Mouse (Mus musculus) kidney, adult 2 months (tissue): ENCODE data around the gene Rpl38. TPM values are rescaled to one million over a fixed set of nuclear protein-coding genes. Genes with fewer than 3 reads are reported as not detected.
A peak's percentile ranks its signal among the peaks of the same experiment; 100 is the strongest.

Experiments
- DNase-seq: peaks from one replicate; pipeline ENCODE4 v3.0.0; 2021
- H3K27ac ChIP-seq: fragments of 200-500 bp; 2 replicates; pipeline ENCODE4 v1.5.1; 2012; ENCODE audit warnings: low read depth, low read length, control low read depth, inconsistent platforms; ENCODE audit not compliant: insufficient read depth
- H3K27me3 ChIP-seq: fragments of 200-500 bp; replicated peaks from 2 replicates; pipeline ENCODE4 v1.6.1; 2012; ENCODE audit warnings: mild to moderate bottlenecking, moderate library complexity, low read length, inconsistent platforms; ENCODE audit not compliant: control insufficient read depth, insufficient read depth
- H3K36me3 ChIP-seq: fragments of 200-500 bp; 2 replicates; pipeline ENCODE4 v1.6.1; 2012; ENCODE audit warnings: mild to moderate bottlenecking, moderate library complexity, low read length, inconsistent platforms; ENCODE audit not compliant: control insufficient read depth, insufficient read depth
- H3K4me1 ChIP-seq: fragments of 200-500 bp; 2 replicates; pipeline ENCODE4 v1.6.1; 2011; ENCODE audit warnings: low read length; ENCODE audit not compliant: control insufficient read depth, insufficient read depth
- H3K4me3 ChIP-seq: fragments of 200-500 bp; 2 replicates; pipeline ENCODE4 v1.5.1; 2011; ENCODE audit warnings: mild to moderate bottlenecking, low read depth, low read length, control low read depth; ENCODE audit not compliant: insufficient read depth
- CTCF ChIP-seq: fragments of 200-500 bp; conservative IDR thresholded peaks from 2 replicates; pipeline ENCODE4 v1.5.1; 2011; ENCODE audit warnings: low read depth, mild to moderate bottlenecking, control low read depth, low read length, moderate library complexity, mixed read lengths; ENCODE audit not compliant: insufficient read depth, insufficient read length
- POLR2A ChIP-seq: fragments of 200-500 bp; IDR thresholded peaks from one replicate; pipeline ENCODE4 v1.6.1; 2011; ENCODE audit warnings: low read depth, low read length, control low read depth
- WGBS: fragments of 180-500 bp; shearing (Covaris S2); methylation state at CpG from one replicate; pipeline ENCODE4 v1.1.7; 2018; 5-methylcytosine and 5-hydroxymethylcytosine counted together
- polyA plus RNA-seq: library from polyadenylated mRNA; depleted of rRNA; stranded (reverse); fragments of >200 nt; gene quantifications from 2 replicates; pipeline ENCODE4 v1.2.3, GENCODE M21; 2012

Gene Rpl38
- polyA plus RNA-seq, 1 experiment = 738 TPM

DNA sequence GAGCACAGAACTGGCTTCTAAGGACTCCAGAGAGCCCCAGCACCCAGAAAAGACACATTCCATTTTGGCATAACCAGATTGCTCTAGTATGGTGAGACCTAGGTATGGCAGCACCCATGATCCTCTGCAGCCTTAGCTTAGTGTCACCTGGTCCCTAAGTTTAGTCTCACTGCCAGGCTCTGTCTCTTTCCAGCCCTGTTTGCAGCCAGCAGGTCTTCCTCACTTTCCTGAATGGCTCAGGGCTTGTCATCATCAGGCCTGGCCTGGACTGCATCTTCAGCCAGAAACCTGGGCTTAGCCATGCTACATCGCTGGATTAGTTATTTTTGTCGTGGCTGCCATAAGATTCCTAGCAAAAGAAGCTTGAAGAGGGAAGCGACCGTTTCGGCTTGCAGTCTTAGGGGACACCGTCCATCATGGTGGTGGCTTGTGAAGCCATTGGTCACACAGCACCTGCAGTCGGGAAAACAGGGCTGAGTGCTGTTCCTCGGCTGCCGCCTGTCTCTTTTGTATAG is 17.3 kb downstream of the Rpl38 start:
- no peak overlapping the region for H3K4me3 ChIP-seq
- no peak overlapping the region for H3K27ac ChIP-seq
- H3K27me3 ChIP-seq = no peaks in the 10 kb centered on the region
- TF ChIP-seq POLR2A = no peak
- no peak for TF ChIP-seq CTCF
- 89% methylated on average over 9 of the region's 9 CpGs for WGBS
- H3K36me3 ChIP-seq = no peaks in the 10 kb centered on the region
- H3K4me1 ChIP-seq = peaks cover 8% of the 10 kb centered on the region
- no peak for DNase-seq

GRCm38 (mm10) chr11:114686221-114686959 is 18.1 kb downstream of the Rpl38 start:
- Histone ChIP-seq H3K4me3 (no peak overlapping the region), H3K27ac (no peak overlapping the region), H3K36me3 (no peaks in the 10 kb centered on the region), H3K4me1 (peaks cover 8% of the 10 kb centered on the region), H3K27me3 (no peaks in the 10 kb centered on the region)
- DNase-seq = no peak
- TF ChIP-seq POLR2A (no peak), CTCF (no peak)
- 91% methylated on average over 16 of the region's 16 CpGs for WGBS

- DNase-seq = peak; percentile 49
- H3K27me3 ChIP-seq = no peaks in the 10 kb centered on the region
- TF ChIP-seq CTCF (no peak), POLR2A (no peak)
- H3K4me3 ChIP-seq = no peak overlapping the region
- H3K4me1 ChIP-seq = peaks cover 2% of the 10 kb centered on the region
- no peak overlapping the region for H3K27ac ChIP-seq
- WGBS = 31% methylated on average over 10 of the region's 10 CpGs
- no peaks in the 10 kb centered on the region for H3K36me3 ChIP-seq
Measured at GRCm38 (mm10) chr11:114687574-114688188, 19.4 kb downstream of the Rpl38 start.

DNA sequence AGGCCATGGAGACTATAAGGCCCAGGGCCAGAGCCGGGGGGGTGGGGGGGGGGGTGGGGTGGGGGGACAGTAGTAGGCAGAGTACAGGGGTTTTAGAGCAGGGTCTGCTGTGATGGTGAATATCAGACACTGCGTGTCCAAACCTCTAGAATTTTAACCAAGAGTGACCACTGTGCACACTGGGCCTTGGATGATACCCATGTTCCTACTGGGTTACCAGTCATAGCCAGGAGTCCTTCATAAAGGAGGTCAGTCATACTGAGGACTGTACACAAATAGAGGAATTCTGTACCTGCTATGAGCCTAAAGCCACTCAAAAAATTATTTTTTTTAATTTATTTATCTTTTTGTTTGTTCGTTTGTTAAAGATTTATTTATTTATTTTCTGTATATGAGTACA is 20.4 kb downstream of the Rpl38 start:
- Histone ChIP-seq H3K4me3 (no peak overlapping the region), H3K36me3 (no peaks in the 10 kb centered on the region), H3K4me1 (no peaks in the 10 kb centered on the region; the same call in 1 of the 2 replicates), H3K27ac (no peak overlapping the region), H3K27me3 (no peaks in the 10 kb centered on the region)
- 89% methylated on average over 2 of the region's 3 CpGs for WGBS
- no peak for TF ChIP-seq POLR2A
- TF ChIP-seq CTCF = no peak
- DNase-seq = no peak

GRCm38 (mm10) chr11:114690192-114690591 is 21.9 kb downstream of the Rpl38 start:
- 90% methylated on average over 15 of the region's 15 CpGs for WGBS

GRCm38 (mm10) chr11:114691454-114692182 is 23.3 kb downstream of the Rpl38 start:
- no peak for DNase-seq
- TF ChIP-seq CTCF (no peak), POLR2A (no peak)
- no peaks in the 10 kb centered on the region for H3K4me1 ChIP-seq
- WGBS = 74% methylated on average over 6 of the region's 6 CpGs
- no peaks in the 10 kb centered on the region for H3K27me3 ChIP-seq
- H3K36me3 ChIP-seq = no peaks in the 10 kb centered on the region
- H3K4me3 ChIP-seq = no peak overlapping the region
- no peak overlapping the region for H3K27ac ChIP-seq

More at GRCm38 (mm10) chr11:114690192-114690591, 21.9 kb downstream of the Rpl38 start:
- DNase-seq = no peak
- Histone ChIP-seq H3K4me1 (no peaks in the 10 kb centered on the region; the same call in 1 of the 2 replicates), H3K27me3 (no peaks in the 10 kb centered on the region), H3K27ac (no peak overlapping the region), H3K36me3 (no peaks in the 10 kb centered on the region), H3K4me3 (no peak overlapping the region)
- no peak for TF ChIP-seq POLR2A
- TF ChIP-seq CTCF = no peak

- Histone ChIP-seq H3K27ac (no peak overlapping the region), H3K36me3 (no peaks in the 10 kb centered on the region), H3K27me3 (no peaks in the 10 kb centered on the region), H3K4me3 (no peak overlapping the region), H3K4me1 (no peaks in the 10 kb centered on the region)
- no peak for DNase-seq
- WGBS = 52% methylated on average over 7 of the region's 7 CpGs
- no peak for TF ChIP-seq POLR2A
- no peak for TF ChIP-seq CTCF
Measured at GRCm38 (mm10) chr11:114692601-114693000, 24.3 kb downstream of the Rpl38 start.
